Mouse (Mus musculus): ENCODE results near the gene Cytip.

GRCm38 (mm10) chr2:58156495-58157392, 38.6 kb downstream of the Cytip start:
- TF ChIP-seq EP300 (IDR thresholded peaks at IDR 0.05; ENCODE audit: low read depth in 1 of 2, low read length in 2 of 2), result no peak
- no peak for TF ChIP-seq JUND (IDR thresholded peaks at IDR 0.05; ENCODE audit: low read depth, low read length)
- no peak for TF ChIP-seq POLR2A (IDR thresholded peaks at IDR 0.05; ENCODE audit: control insufficient read depth in 1 of 2, insufficient read depth in 1 of 2, low read depth in 1 of 2, low read length in 2 of 2, poor library complexity in 1 of 2)
- TF ChIP-seq BHLHE40 (IDR thresholded peaks at IDR 0.05; ENCODE audit: borderline replicate concordance, low read depth, low read length), result no peak
